Mouse (Mus musculus): ENCODE measurements at regions not wholly inside any gene's neighbourhood (a gene's known extent, or its start where the extent isn't known, plus 50 kb on each side); places are given as distances from the start of the nearest gene placed in this dataset.

GRCm38 (mm10) chr13:84754821-84755725, 434.1 kb upstream of the Ccnh start:
- Histone ChIP-seq H3K4me1 (no peaks in the 10 kb centered on the region), H3K27me3 (no peaks in the 10 kb centered on the region), H3K36me3 (no peaks in the 10 kb centered on the region), H3K9me3 (no peaks in the 10 kb centered on the region), H3K4me2 (replicated peaks) (no peak overlapping the region), H3K9ac (no peak overlapping the region), H3K27ac (no peak overlapping the region), H3K4me3 (no peak overlapping the region)
- no peak for ATAC-seq (ENCODE audit: insufficient number of reproducible peaks, insufficient read depth, low FRiP score, low TSS enrichment)
- 82% methylated on average over 8 of the region's 8 CpGs for WGBS

GRCm38 (mm10) chr13:84756796-84757335, 432.3 kb upstream of the Ccnh start:
- WGBS, result 87% methylated on average over 6 of the region's 6 CpGs
- Histone ChIP-seq H3K4me1 (no peaks in the 10 kb centered on the region), H3K4me2 (replicated peaks) (no peak overlapping the region), H3K36me3 (no peaks in the 10 kb centered on the region), H3K27me3 (no peaks in the 10 kb centered on the region), H3K9ac (no peak overlapping the region), H3K4me3 (no peak overlapping the region), H3K9me3 (no peaks in the 10 kb centered on the region), H3K27ac (no peak overlapping the region)
- ATAC-seq (ENCODE audit: insufficient number of reproducible peaks, insufficient read depth, low FRiP score, low TSS enrichment), result no peak

- no peak for ATAC-seq (ENCODE audit: insufficient number of reproducible peaks, insufficient read depth, low FRiP score, low TSS enrichment)
- H3K4me3 ChIP-seq, result no peak overlapping the region
- no peak overlapping the region for H3K27ac ChIP-seq
- no peak overlapping the region for H3K9ac ChIP-seq
- no peaks in the 10 kb centered on the region for H3K27me3 ChIP-seq
- H3K4me2 ChIP-seq (replicated peaks), result no peak overlapping the region
- no peaks in the 10 kb centered on the region for H3K36me3 ChIP-seq
- WGBS, result 34% methylated on average over 10 of the region's 10 CpGs
- no peaks in the 10 kb centered on the region for H3K4me1 ChIP-seq
- no peaks in the 10 kb centered on the region for H3K9me3 ChIP-seq
These were observed 431.2 kb upstream of the Ccnh start for GRCm38 (mm10) chr13:84757896-84758567.

GRCm38 (mm10) chr13:84758568-84758900, 430.7 kb upstream of the Ccnh start:
- H3K9ac ChIP-seq, result no peak overlapping the region
- no peak overlapping the region for H3K4me2 ChIP-seq (replicated peaks)
- peak; percentile 82 for ATAC-seq (ENCODE audit: insufficient number of reproducible peaks, insufficient read depth, low FRiP score, low TSS enrichment)
- no peaks in the 10 kb centered on the region for H3K9me3 ChIP-seq
- no peak overlapping the region for H3K4me3 ChIP-seq
- H3K27me3 ChIP-seq, result no peaks in the 10 kb centered on the region
- H3K4me1 ChIP-seq, result no peaks in the 10 kb centered on the region
- 0% methylated on average over 6 of the region's 6 CpGs for WGBS
- H3K27ac ChIP-seq, result no peak overlapping the region
- H3K36me3 ChIP-seq, result no peaks in the 10 kb centered on the region

- Histone ChIP-seq H3K4me3 (no peak overlapping the region), H3K27ac (no peak overlapping the region), H3K9ac (no peak overlapping the region), H3K9me3 (no peaks in the 10 kb centered on the region), H3K4me1 (no peaks in the 10 kb centered on the region), H3K4me2 (replicated peaks) (no peak overlapping the region), H3K36me3 (no peaks in the 10 kb centered on the region), H3K27me3 (no peaks in the 10 kb centered on the region)
- 66% methylated on average over 7 of the region's 7 CpGs for WGBS
- no peak for ATAC-seq (ENCODE audit: insufficient number of reproducible peaks, insufficient read depth, low FRiP score, low TSS enrichment)
These were observed 430.1 kb upstream of the Ccnh start for GRCm38 (mm10) chr13:84759061-84759460.

GRCm38 (mm10) chr13:84760471-84760870, 428.7 kb upstream of the Ccnh start:
- WGBS, result 67% methylated on average over 3 of the region's 3 CpGs
- no peak overlapping the region for H3K27ac ChIP-seq

GRCm38 (mm10) chr13:84760978-84761377, 428.2 kb upstream of the Ccnh start:
- H3K36me3 ChIP-seq, result no peaks in the 10 kb centered on the region
- H3K4me2 ChIP-seq (replicated peaks), result no peak overlapping the region
- H3K4me3 ChIP-seq, result no peak overlapping the region
- H3K9ac ChIP-seq, result no peak overlapping the region
- H3K27me3 ChIP-seq, result no peaks in the 10 kb centered on the region
- 62% methylated on average over 8 of the region's 8 CpGs for WGBS
- no peaks in the 10 kb centered on the region for H3K4me1 ChIP-seq
- no peaks in the 10 kb centered on the region for H3K9me3 ChIP-seq
- H3K27ac ChIP-seq, result no peak overlapping the region
- no peak for ATAC-seq (ENCODE audit: insufficient number of reproducible peaks, insufficient read depth, low FRiP score, low TSS enrichment)

More at GRCm38 (mm10) chr13:84760471-84760870, 428.7 kb upstream of the Ccnh start:
- Histone ChIP-seq H3K4me3 (no peak overlapping the region), H3K9ac (no peak overlapping the region), H3K27me3 (no peaks in the 10 kb centered on the region), H3K36me3 (no peaks in the 10 kb centered on the region), H3K4me1 (no peaks in the 10 kb centered on the region), H3K9me3 (no peaks in the 10 kb centered on the region), H3K4me2 (replicated peaks) (no peak overlapping the region)
- no peak for ATAC-seq (ENCODE audit: insufficient number of reproducible peaks, insufficient read depth, low FRiP score, low TSS enrichment)

GRCm38 (mm10) chr13:84761821-84762220, 427.4 kb upstream of the Ccnh start:
- no peak for ATAC-seq (ENCODE audit: insufficient number of reproducible peaks, insufficient read depth, low FRiP score, low TSS enrichment)
- no peak overlapping the region for H3K4me3 ChIP-seq
- 60% methylated on average over 4 of the region's 4 CpGs for WGBS
- no peak overlapping the region for H3K27ac ChIP-seq
- H3K4me1 ChIP-seq, result no peaks in the 10 kb centered on the region
- no peaks in the 10 kb centered on the region for H3K27me3 ChIP-seq
- H3K36me3 ChIP-seq, result no peaks in the 10 kb centered on the region
- H3K9me3 ChIP-seq, result no peaks in the 10 kb centered on the region
- no peak overlapping the region for H3K4me2 ChIP-seq (replicated peaks)
- H3K9ac ChIP-seq, result no peak overlapping the region

- Histone ChIP-seq H3K27ac (no peak overlapping the region), H3K4me2 (replicated peaks) (no peak overlapping the region), H3K9me3 (no peaks in the 10 kb centered on the region), H3K27me3 (no peaks in the 10 kb centered on the region), H3K4me1 (no peaks in the 10 kb centered on the region), H3K9ac (no peak overlapping the region), H3K4me3 (no peak overlapping the region), H3K36me3 (no peaks in the 10 kb centered on the region)
- no peak for ATAC-seq (ENCODE audit: insufficient number of reproducible peaks, insufficient read depth, low FRiP score, low TSS enrichment)
- 63% methylated on average over 1 of the region's 1 CpGs for WGBS
These were observed 425.3 kb upstream of the Ccnh start for GRCm38 (mm10) chr13:84763916-84764315.

GRCm38 (mm10) chr13:84771956-84772355, 417.3 kb upstream of the Ccnh start:
- Histone ChIP-seq H3K4me1 (no peaks in the 10 kb centered on the region), H3K4me2 (replicated peaks) (no peak overlapping the region), H3K27me3 (no peaks in the 10 kb centered on the region), H3K4me3 (no peak overlapping the region), H3K9me3 (no peaks in the 10 kb centered on the region), H3K9ac (no peak overlapping the region), H3K36me3 (no peaks in the 10 kb centered on the region), H3K27ac (no peak overlapping the region)
- 25% methylated on average over 2 of the region's 2 CpGs for WGBS
- ATAC-seq (ENCODE audit: insufficient number of reproducible peaks, insufficient read depth, low FRiP score, low TSS enrichment), result no peak

GRCm38 (mm10) chr13:84783017-84783937, 405.9 kb upstream of the Ccnh start:
- no peak overlapping the region for H3K4me2 ChIP-seq (replicated peaks)
- H3K27ac ChIP-seq, result no peak overlapping the region
- no peak overlapping the region for H3K9ac ChIP-seq
- H3K4me1 ChIP-seq, result no peaks in the 10 kb centered on the region
- ATAC-seq (ENCODE audit: insufficient number of reproducible peaks, insufficient read depth, low FRiP score, low TSS enrichment), result peak; percentile 47; the same call in 1 of the 2 replicates
- no peak overlapping the region for H3K4me3 ChIP-seq
- no peaks in the 10 kb centered on the region for H3K27me3 ChIP-seq
- H3K36me3 ChIP-seq, result no peaks in the 10 kb centered on the region
- H3K9me3 ChIP-seq, result no peaks in the 10 kb centered on the region
- 22% methylated on average over 4 of the region's 4 CpGs for WGBS

All from embryonic facial prominence, embryonic 12.5 days (tissue).